Mouse (Mus musculus) midbrain, postnatal 0 days (tissue): ENCODE measurements around the gene Bhmt2. TPM values are rescaled to one million over a fixed set of nuclear protein-coding genes. Genes with fewer than 3 reads are reported as not detected.

Experiments
- ATAC-seq: fragments of 200-750 bp; cut with Nextera tagmentation; 2 replicates; pipeline ENCODE4 v1.8.0; 2017; ENCODE audit warnings: moderate number of reproducible peaks, mild to moderate bottlenecking, moderate TSS enrichment, moderate library complexity; ENCODE audit not compliant: low FRiP score
- DNase-seq: peaks from one replicate; pipeline ENCODE4 v3.0.0-alpha.2; 2015; ENCODE audit warnings: low spot score
- H3K27ac ChIP-seq: fragments of 300-500 bp; sonication (generic); 2 replicates; pipeline ENCODE4 v1.5.1; 2014; ENCODE audit warnings: low read depth, mild to moderate bottlenecking, low read length, mixed read lengths
- H3K27me3 ChIP-seq: fragments of 300-500 bp; sonication (generic); 2 replicates; pipeline ENCODE4 v1.6.1; 2014; ENCODE audit warnings: low read length, control low read depth, mixed read lengths; ENCODE audit not compliant: insufficient read depth
- H3K36me3 ChIP-seq: fragments of 300-500 bp; sonication (generic); 2 replicates; pipeline ENCODE4 v1.6.1; 2014; ENCODE audit warnings: low read length, control low read depth, mixed read lengths; ENCODE audit not compliant: insufficient read depth
- H3K4me1 ChIP-seq: fragments of 300-500 bp; sonication (generic); 2 replicates; pipeline ENCODE4 v1.6.1; 2014; ENCODE audit warnings: mild to moderate bottlenecking, control low read depth, antibody characterized with exemption, low read length, mixed read lengths; ENCODE audit not compliant: insufficient read depth
- H3K4me2 ChIP-seq: fragments of 300-500 bp; sonication (generic); 2 replicates; pipeline ENCODE4 v1.6.1; 2014; ENCODE audit warnings: low read depth, mild to moderate bottlenecking, low read length, mixed read lengths; ENCODE audit not compliant: poor library complexity, severe bottlenecking
- H3K4me3 ChIP-seq: fragments of 300-500 bp; sonication (generic); 2 replicates; pipeline ENCODE4 v1.5.1; 2014; ENCODE audit warnings: low read depth, mild to moderate bottlenecking, low read length, moderate library complexity
- H3K9ac ChIP-seq: fragments of 300-500 bp; sonication (generic); replicated peaks from 2 replicates; pipeline ENCODE4 v1.6.1; 2014; ENCODE audit warnings: mild to moderate bottlenecking, low read length, moderate library complexity, mixed read lengths; ENCODE audit not compliant: poor library complexity, severe bottlenecking
- H3K9me3 ChIP-seq: fragments of 300-500 bp; sonication (generic); 2 replicates; pipeline ENCODE4 v1.6.1; 2016; ENCODE audit warnings: low read length, control low read depth
- CTCF ChIP-seq: IDR thresholded peaks from 2 replicates; pipeline ENCODE4 v1.5.1; 2016; ENCODE audit warnings: antibody characterized with exemption, mild to moderate bottlenecking
- WGBS: fragments of 180-500 bp; shearing (Covaris S2); extraction: QIAGEN DNeasy Blood & Tissue Kit; methylation state at CpG from one replicate; pipeline ENCODE4 v1.1.7; 2014; 5-methylcytosine and 5-hydroxymethylcytosine counted together
- polyA plus RNA-seq: library from polyadenylated mRNA; unstranded; fragments of >200 nt; fragmentation: Nextera tagmentation; extraction: Ambion mirVana; gene quantifications from 2 replicates; pipeline ENCODE4 v1.2.1, GENCODE M21; 2015
- total RNA-seq: library from RNA; depleted of rRNA; stranded (reverse); fragments of >200 nt; gene quantifications from 2 replicates; pipeline ENCODE4 v1.2.3, GENCODE M21; 2014; rRNA removed

The Bhmt2 gene
- total and polyA plus RNA-seq, 2 experiments from 2014 or later = not detected

- no peak for DNase-seq
Measured at GRCm38 (mm10) chr13:93606868-93607578, 67.1 kb downstream of the Bhmt2 start.

More at GRCm38 (mm10) chr13:93606868-93607578, 67.1 kb downstream of the Bhmt2 start:
- Histone ChIP-seq H3K27ac (no peak overlapping the region), H3K4me1 (no peaks in the 10 kb centered on the region), H3K4me2 (no peak overlapping the region), H3K9ac (no peak overlapping the region), H3K4me3 (no peak overlapping the region), H3K27me3 (no peaks in the 10 kb centered on the region), H3K9me3 (no peaks in the 10 kb centered on the region), H3K36me3 (no peaks in the 10 kb centered on the region)
- ATAC-seq = no peak
- no peak for TF ChIP-seq CTCF
- 78% methylated on average over 13 of the region's 13 CpGs for WGBS

Other genes with a start within 250 kb of the Bhmt2 start
- gene Jmy, start 174.5 kb downstream of the Bhmt2 start, total RNA-seq = 22.0 and 23.8 TPM in 2 replicates
- 5.0 and 7.8 TPM in 2 replicates for gene Jmy, start 174.5 kb downstream of the Bhmt2 start, polyA plus RNA-seq
- 0.16 TPM in 1 of 2 replicates, not detected in the other for gene Bhmt, start 36.3 kb downstream of the Bhmt2 start, total RNA-seq
- gene Bhmt, start 36.3 kb downstream of the Bhmt2 start, polyA plus RNA-seq = not detected in 2 replicates
- 0.28 TPM in 1 of 2 replicates, not detected in the other for gene Dmgdh, start 131 bp upstream of the Bhmt2 start, total RNA-seq
- 0.17 and 0.19 TPM in 2 replicates for gene Dmgdh, start 131 bp upstream of the Bhmt2 start, polyA plus RNA-seq
- gene Arsb, start 97.3 kb upstream of the Bhmt2 start, total RNA-seq = 13.2 and 15.2 TPM in 2 replicates
- 13.0 and 13.1 TPM in 2 replicates for gene Arsb, start 97.3 kb upstream of the Bhmt2 start, polyA plus RNA-seq